Comparison of ENCODE assay signal across 9 mouse cellular contexts in the genomic region with DNA sequence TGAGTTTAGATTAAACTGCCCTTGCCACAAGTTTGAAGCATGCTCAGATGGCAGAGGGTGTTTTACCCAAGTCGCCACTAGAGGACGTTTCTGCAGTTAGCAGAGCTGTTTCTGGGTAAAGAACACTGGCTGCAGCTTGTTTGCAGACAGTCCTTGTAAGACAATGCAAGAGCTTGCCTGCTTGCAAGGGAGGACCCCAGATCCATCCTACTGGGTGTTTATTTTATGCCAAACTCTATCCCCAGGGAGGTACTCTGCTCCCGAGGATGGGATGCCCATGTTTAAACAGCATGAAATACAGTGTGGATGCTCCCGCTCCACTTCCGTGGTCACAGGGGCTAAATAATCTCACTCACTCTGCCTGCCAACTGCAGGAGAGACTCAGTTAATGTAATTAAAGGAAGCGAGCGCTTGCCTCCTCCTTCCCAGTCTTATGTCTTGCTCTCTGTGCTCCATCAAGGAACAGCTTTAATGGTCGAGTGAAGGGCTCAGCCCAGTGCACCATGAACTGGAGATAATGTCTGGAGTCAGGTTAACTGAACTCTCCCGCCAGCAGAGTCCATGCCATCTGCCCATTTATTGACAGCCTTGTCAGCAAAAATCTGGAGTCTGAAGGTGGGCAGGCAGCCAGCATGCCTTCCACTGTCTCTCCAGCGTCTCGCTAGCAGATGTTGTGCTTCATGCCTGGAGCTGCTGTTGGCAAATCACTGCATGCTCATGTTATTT.
DNase-seq lines count a peak whose midpoint lies in the region; ATAC-seq lines count a peak whose summit lies in the region.
"Had no signal": no experiment of that assay in that cellular context is flagged by ENCODE, and none has a peak within 500 bp of the region (broad histone marks: within the 10 kb centered on the region; RNA-seq: fewer than 3 reads in every experiment).

No protein-coding gene starts in this region.

- peaks cover 46% of the 10 kb centered on the region for H3K4me1 ChIP-seq in embryonic facial prominence, embryonic 15.5 days
- peaks cover 28% of the 10 kb centered on the region for H3K4me1 ChIP-seq in heart, embryonic 13.5 days
- peaks cover 38% of the 10 kb centered on the region for H3K4me1 ChIP-seq in limb, embryonic 15.5 days
- peaks cover 62% of the 10 kb centered on the region for H3K4me1 ChIP-seq in neural tube, embryonic 13.5 days (replicated peaks)

- peak overlapping the region; percentile 13; the same call in 1 of the 2 replicates for H3K4me3 ChIP-seq in embryonic facial prominence, embryonic 15.5 days (replicated peaks)
- H3K4me3 ChIP-seq in heart, embryonic 13.5 days = peak overlapping the region; percentile 30
- no peak overlapping the region for H3K4me3 ChIP-seq in limb, embryonic 15.5 days
- peak overlapping the region; percentile 23 for H3K4me3 ChIP-seq in neural tube, embryonic 13.5 days
- H3K4me3 ChIP-seq: megakaryocyte, embryonic 14.5 days had no signal

- no peaks in the 10 kb centered on the region for H3K36me3 ChIP-seq in embryonic facial prominence, embryonic 15.5 days
- H3K36me3 ChIP-seq in heart, embryonic 13.5 days = no peaks in the 10 kb centered on the region
- H3K36me3 ChIP-seq in limb, embryonic 15.5 days = no peaks in the 10 kb centered on the region
- H3K36me3 ChIP-seq in neural tube, embryonic 13.5 days = no peaks in the 10 kb centered on the region

- WGBS in embryonic facial prominence, embryonic 15.5 days = 3% methylated on average over 11 of the region's 11 CpGs
- whole genome bisulfite sequencing in heart, embryonic 13.5 days = 6% methylated on average over 11 of the region's 11 CpGs
- WGBS in limb, embryonic 15.5 days = 5% methylated on average over 11 of the region's 11 CpGs
- WGBS in neural tube, embryonic 13.5 days = 9% methylated on average over 11 of the region's 11 CpGs

- H3K4me2 ChIP-seq in embryonic facial prominence, embryonic 15.5 days (replicated peaks) = peak overlapping the region; percentile 43
- H3K4me2 ChIP-seq in heart, embryonic 13.5 days = peak overlapping the region; percentile 63
- peak overlapping the region; percentile 31 for H3K4me2 ChIP-seq in limb, embryonic 15.5 days
- peak overlapping the region; percentile 52 for H3K4me2 ChIP-seq in neural tube, embryonic 13.5 days

- H3K27ac ChIP-seq in embryonic facial prominence, embryonic 15.5 days (replicated peaks) = peak overlapping the region; percentile 83
- H3K27ac ChIP-seq in heart, embryonic 13.5 days (replicated peaks) = peak overlapping the region; percentile 73
- H3K27ac ChIP-seq in limb, embryonic 15.5 days = peak overlapping the region; percentile 55
- H3K27ac ChIP-seq in neural tube, embryonic 13.5 days (replicated peaks) = peak overlapping the region; percentile 95

- peak; percentile 65; the same call in 1 of the 2 replicates for ATAC-seq in embryonic facial prominence, embryonic 15.5 days (ENCODE audit: insufficient number of reproducible peaks, low FRiP score, low TSS enrichment, low read depth)
- ATAC-seq in heart, embryonic 13.5 days (ENCODE audit: extremely low read depth, insufficient number of reproducible peaks, low FRiP score, low TSS enrichment) = no peak
- 0 out of 2 replicates have a peak, but pooled peaks have one; percentile 35 for ATAC-seq in limb, embryonic 15.5 days (ENCODE audit: insufficient number of reproducible peaks, low FRiP score, low TSS enrichment, low read depth)
- peak; percentile 84 for ATAC-seq in neural tube, embryonic 13.5 days (ENCODE audit: low read depth)

- H3K9ac ChIP-seq in embryonic facial prominence, embryonic 15.5 days = no peak overlapping the region
- H3K9ac ChIP-seq in heart, embryonic 13.5 days = 0 out of 2 replicates have a peak overlapping the region, but pooled peaks have one; percentile 12
- H3K9ac ChIP-seq in limb, embryonic 15.5 days = no peak overlapping the region
- peak overlapping the region; percentile 65 for H3K9ac ChIP-seq in neural tube, embryonic 13.5 days

- peak; percentile 4 for DNase-seq in thymus, postnatal 14 days
- DNase-seq in thymus, adult 18-20 months = no peak
- DNase-seq in kidney, postnatal 10 days = peak; percentile 80
- DNase-seq in spleen, adult 18-20 months = no peak

- no peaks in the 10 kb centered on the region for H3K9me3 ChIP-seq in embryonic facial prominence, embryonic 15.5 days (replicated peaks)
- no peaks in the 10 kb centered on the region for H3K9me3 ChIP-seq in heart, embryonic 13.5 days
- H3K9me3 ChIP-seq in limb, embryonic 15.5 days = no peaks in the 10 kb centered on the region
- no peaks in the 10 kb centered on the region for H3K9me3 ChIP-seq in neural tube, embryonic 13.5 days
- H3K9me3 ChIP-seq: megakaryocyte, embryonic 14.5 days had no signal

- 0 out of 2 replicates have a peak, but pooled peaks cover 3% of the 10 kb centered on the region for H3K27me3 ChIP-seq in embryonic facial prominence, embryonic 15.5 days
- peaks cover 7% of the 10 kb centered on the region; the same call in 1 of the 2 replicates for H3K27me3 ChIP-seq in heart, embryonic 13.5 days (replicated peaks)
- 0 out of 2 replicates have a peak, but pooled peaks cover 5% of the 10 kb centered on the region for H3K27me3 ChIP-seq in limb, embryonic 15.5 days
- no peaks in the 10 kb centered on the region for H3K27me3 ChIP-seq in neural tube, embryonic 13.5 days

Comparison
In these comparisons a context has a peak if more than half of its experiments do, and no peak if none do; other contexts are left out.
1. DNase-seq: peak in thymus, postnatal 14 days (single experiment) and kidney, postnatal 10 days (single experiment); none in thymus, adult 18-20 months (0 of 2) and spleen, adult 18-20 months (0 of 2).
2. H3K9ac ChIP-seq: peak in heart, embryonic 13.5 days (single experiment) and neural tube, embryonic 13.5 days (single experiment); none in embryonic facial prominence, embryonic 15.5 days (single experiment) and limb, embryonic 15.5 days (single experiment).
3. Peak in every context shown above with its lines, with median percentiles within 50 percentile points of each other: H3K27ac ChIP-seq and H3K4me2 ChIP-seq.